9 mouse cellular contexts compared by ENCODE assay signal in the genomic region with DNA sequence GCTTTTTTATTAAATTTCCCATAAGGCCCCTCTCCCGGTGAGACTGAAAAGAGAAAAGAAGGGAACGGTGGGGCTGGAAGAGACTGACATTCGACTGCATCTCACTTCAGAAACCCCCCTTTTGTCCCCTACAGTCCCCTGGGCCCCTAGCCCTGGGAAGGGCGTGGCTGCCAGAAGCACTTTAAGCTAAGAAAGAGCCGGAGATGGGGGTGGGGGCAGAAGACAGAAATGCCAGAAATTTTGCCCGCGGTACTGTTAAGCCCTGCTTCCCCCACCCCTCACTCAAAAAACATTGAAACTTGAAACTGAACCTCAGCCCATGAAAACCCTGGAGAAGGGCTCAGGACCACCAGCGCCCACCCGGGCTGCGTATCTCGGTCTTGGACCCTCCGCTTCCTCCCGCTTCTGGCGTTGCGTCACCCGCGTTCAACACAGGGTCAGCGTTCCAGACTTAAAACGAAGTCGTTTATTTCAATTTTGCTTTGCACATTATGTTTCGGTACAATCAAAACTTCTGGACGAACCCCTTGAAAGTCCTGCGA. TPM values are rescaled to one million over a fixed set of nuclear protein-coding genes. Genes with fewer than 3 reads are reported as not detected.
DNase-seq lines count a peak whose midpoint lies in the region; ATAC-seq lines count a peak whose summit lies in the region.
"Had no signal": no experiment of that assay in that cellular context is flagged by ENCODE, and none has a peak within 500 bp of the region (broad histone marks: within the 10 kb centered on the region; RNA-seq: fewer than 3 reads in every experiment).

No protein-coding gene starts in this region.

- DNase-seq in heart, adult 8-10 months (ENCODE audit: low spot score): no peak
- DNase-seq in embryonic facial prominence, embryonic 10.5 days (ENCODE audit: low spot score): peak; percentile 52
- no peak for DNase-seq in left cerebral cortex, adult 11 months (ENCODE audit: low spot score)
- DNase-seq in gastrocnemius, adult 8-10 months (ENCODE audit: low spot score in 2 of 2): no peak
- no peak for DNase-seq in frontal cortex, adult 2 months (ENCODE audit: extremely low spot score in 1 of 2, low spot score in 1 of 2)

- no peaks in the 10 kb centered on the region for H3K9me3 ChIP-seq in heart, embryonic 12.5 days (replicated peaks)
- H3K9me3 ChIP-seq in embryonic facial prominence, embryonic 10.5 days: no peaks in the 10 kb centered on the region
- H3K9me3 ChIP-seq in hindbrain, embryonic 12.5 days (replicated peaks): no peaks in the 10 kb centered on the region
- no peaks in the 10 kb centered on the region for H3K9me3 ChIP-seq in midbrain, embryonic 13.5 days

- H3K4me2 ChIP-seq in heart, embryonic 12.5 days: peak overlapping the region; percentile 59
- H3K4me2 ChIP-seq in hindbrain, embryonic 12.5 days (replicated peaks): peak overlapping the region; percentile 92
- H3K4me2 ChIP-seq in midbrain, embryonic 13.5 days (replicated peaks): peak overlapping the region; percentile 95

- no peaks in the 10 kb centered on the region for H3K36me3 ChIP-seq in heart, embryonic 12.5 days
- no peaks in the 10 kb centered on the region for H3K36me3 ChIP-seq in embryonic facial prominence, embryonic 10.5 days (replicated peaks)
- H3K36me3 ChIP-seq in hindbrain, embryonic 12.5 days: no peaks in the 10 kb centered on the region
- H3K36me3 ChIP-seq in midbrain, embryonic 13.5 days: no peaks in the 10 kb centered on the region

- no peak for ATAC-seq in heart, embryonic 12.5 days (ENCODE audit: insufficient number of reproducible peaks, low FRiP score)
- ATAC-seq in hindbrain, embryonic 12.5 days (ENCODE audit: low FRiP score): no peak
- no peak for ATAC-seq in midbrain, embryonic 13.5 days

- peaks cover 90% of the 10 kb centered on the region for H3K27me3 ChIP-seq in heart, embryonic 12.5 days (replicated peaks)
- H3K27me3 ChIP-seq in embryonic facial prominence, embryonic 10.5 days (replicated peaks; ENCODE audit: low read depth, poor library complexity, severe bottlenecking): peaks cover 95% of the 10 kb centered on the region
- H3K27me3 ChIP-seq in hindbrain, embryonic 12.5 days: peaks cover 86% of the 10 kb centered on the region
- peaks cover 87% of the 10 kb centered on the region for H3K27me3 ChIP-seq in midbrain, embryonic 13.5 days

- WGBS in heart, embryonic 12.5 days: 1% methylated on average over 23 of the region's 23 CpGs
- WGBS in embryonic facial prominence, embryonic 10.5 days: under 1% methylated on average over 23 of the region's 23 CpGs
- WGBS in hindbrain, embryonic 12.5 days: 1% methylated on average over 23 of the region's 23 CpGs
- WGBS in midbrain, embryonic 13.5 days: 1% methylated on average over 23 of the region's 23 CpGs

- peak overlapping the region; percentile 25 for H3K4me3 ChIP-seq in heart, embryonic 12.5 days
- H3K4me3 ChIP-seq in embryonic facial prominence, embryonic 10.5 days: peak overlapping the region; percentile 46
- peak overlapping the region; percentile 66 for H3K4me3 ChIP-seq in hindbrain, embryonic 12.5 days
- peak overlapping the region; percentile 67 for H3K4me3 ChIP-seq in midbrain, embryonic 13.5 days (replicated peaks)

- no peak overlapping the region for H3K27ac ChIP-seq in heart, embryonic 12.5 days (ENCODE audit: poor library complexity, severe bottlenecking)
- H3K27ac ChIP-seq in embryonic facial prominence, embryonic 10.5 days (replicated peaks): no peak overlapping the region
- H3K27ac ChIP-seq in hindbrain, embryonic 12.5 days: peak overlapping the region; percentile 30; the same call in 1 of the 2 replicates
- H3K27ac ChIP-seq in midbrain, embryonic 13.5 days: peak overlapping the region; percentile 41; the same call in 1 of the 2 replicates

- 0 out of 2 replicates have a peak overlapping the region, but pooled peaks have one; percentile 32 for H3K9ac ChIP-seq in heart, embryonic 12.5 days
- H3K9ac ChIP-seq in hindbrain, embryonic 12.5 days: peak overlapping the region; percentile 74
- peak overlapping the region; percentile 24; the same call in 1 of the 2 replicates for H3K9ac ChIP-seq in midbrain, embryonic 13.5 days (replicated peaks)

- H3K4me1 ChIP-seq in heart, embryonic 12.5 days (replicated peaks): peaks cover 41% of the 10 kb centered on the region
- H3K4me1 ChIP-seq in embryonic facial prominence, embryonic 10.5 days: peaks cover 55% of the 10 kb centered on the region
- peaks cover 40% of the 10 kb centered on the region for H3K4me1 ChIP-seq in hindbrain, embryonic 12.5 days
- H3K4me1 ChIP-seq in midbrain, embryonic 13.5 days (replicated peaks): peaks cover 47% of the 10 kb centered on the region

RNA-seq across cellular contexts. Expression of a gene that starts 3.9 kb away (rescaled TPM):
- 0.17 and 0.27 TPM in 2 replicates for polyA plus RNA-seq in heart, embryonic 12.5 days (2016; fragmentation: Nextera tagmentation; extraction: Ambion mirVana)
- total RNA-seq in heart, adult 8-10 months (2022): under 1 TPM; 0.28 to 0.81 (median 0.38) TPM
- 0.95 and 1.1 TPM in 2 replicates for polyA plus RNA-seq in embryonic facial prominence, embryonic 10.5 days (2016; fragmentation: Nextera tagmentation; extraction: Ambion mirVana)
- polyA plus RNA-seq in hindbrain, embryonic 12.5 days (2016; fragmentation: Nextera tagmentation; extraction: Ambion mirVana): 21.5 and 27.0 TPM in 2 replicates
- polyA plus RNA-seq in midbrain, embryonic 13.5 days (2015; fragmentation: Nextera tagmentation; extraction: Ambion mirVana): 11.3 and 12.9 TPM in 2 replicates
- not detected for total RNA-seq in gastrocnemius, adult 8-10 months (2022)
- 26.0 and 36.1 TPM in 2 replicates for polyA plus RNA-seq in frontal cortex, adult 2 months (2012; rRNA removed)
- total RNA-seq: megakaryocyte-erythroid progenitor cell, adult 5-6 weeks had no signal

Comparison
In these comparisons a context has a peak if more than half of its experiments do, and no peak if none do; other contexts are left out.
1. H3K27ac ChIP-seq: peak in hindbrain, embryonic 12.5 days (single experiment) and midbrain, embryonic 13.5 days (single experiment); none in heart, embryonic 12.5 days (single experiment) and embryonic facial prominence, embryonic 10.5 days (single experiment).
2. H3K9ac ChIP-seq: peak in every context shown above with its lines; median percentile 74 in hindbrain, embryonic 12.5 days; 32 in heart, embryonic 12.5 days; 24 in midbrain, embryonic 13.5 days.
3. Peak in every context shown above with its lines, with median percentiles within 50 percentile points of each other: H3K4me2 ChIP-seq and H3K4me3 ChIP-seq.